ENCODE assay signal across 8 mouse cellular contexts in the genomic region with DNA sequence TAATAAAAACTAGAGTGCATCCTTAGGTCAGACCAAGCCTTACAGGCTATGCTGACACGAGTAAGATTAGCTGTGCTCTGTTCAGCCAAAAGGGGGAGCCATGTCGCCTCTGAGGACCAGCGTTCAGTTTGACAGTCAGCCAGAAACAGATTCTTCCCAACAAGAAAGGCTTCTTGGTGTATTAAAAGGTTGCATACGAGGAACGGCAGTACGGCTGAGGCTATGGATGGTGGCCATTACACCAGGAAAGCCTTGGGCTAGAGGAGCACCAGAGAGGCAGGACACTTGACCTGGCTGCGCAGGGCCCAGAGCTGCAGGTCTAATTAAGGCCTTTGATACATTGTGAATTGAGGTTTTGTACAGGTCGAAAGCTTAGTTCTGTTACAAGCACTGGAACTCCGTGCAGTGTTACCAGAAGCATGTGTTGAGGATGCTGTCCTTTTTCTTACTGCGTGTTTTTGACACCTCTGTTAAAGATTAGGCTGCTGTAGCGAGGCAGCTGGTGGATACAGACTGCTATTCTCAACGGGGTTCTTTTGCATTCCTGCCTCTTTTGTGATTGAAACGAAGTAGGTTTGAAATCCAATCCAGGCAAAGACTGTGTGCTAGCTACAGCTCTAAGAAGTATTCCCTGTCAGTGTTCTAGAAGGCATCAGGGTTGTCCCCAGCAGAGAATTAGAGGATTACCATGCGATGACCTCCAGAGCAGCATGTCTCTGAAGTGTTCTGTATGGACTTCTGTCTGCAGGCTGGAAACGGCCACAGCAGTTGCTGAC. TPM values are rescaled to one million over a fixed set of nuclear protein-coding genes. Genes with fewer than 3 reads are reported as not detected.
DNase-seq lines count a peak whose midpoint lies in the region; ATAC-seq and TF ChIP-seq lines count a peak whose summit lies in the region.

No protein-coding gene starts in this region.

- H3K27me3 ChIP-seq in embryonic facial prominence, embryonic 14.5 days (replicated peaks; ENCODE audit: control insufficient read depth, insufficient read depth, low read length), result no peaks in the 10 kb centered on the region
- no peaks in the 10 kb centered on the region for H3K27me3 ChIP-seq in limb, embryonic 13.5 days
- no peaks in the 10 kb centered on the region for H3K27me3 ChIP-seq in midbrain, embryonic 16.5 days (ENCODE audit: control insufficient read depth, insufficient read depth, low read depth, low read length)

- no peaks in the 10 kb centered on the region for H3K9me3 ChIP-seq in embryonic facial prominence, embryonic 14.5 days (ENCODE audit: control insufficient read depth, low read length)
- no peaks in the 10 kb centered on the region for H3K9me3 ChIP-seq in limb, embryonic 13.5 days
- no peaks in the 10 kb centered on the region for H3K9me3 ChIP-seq in midbrain, embryonic 16.5 days (replicated peaks; ENCODE audit: control insufficient read depth, low read length, poor library complexity, severe bottlenecking)

- TF ChIP-seq CTCF in bone marrow, adult 2 months (IDR thresholded peaks at IDR 0.05; ENCODE audit: control insufficient read depth, insufficient read depth, low read length), result peak; percentile 93

- peak; percentile 66 for DNase-seq in A20 (ENCODE audit: low read depth, low spot score)
- peak; percentile 92 for DNase-seq in embryonic facial prominence, embryonic 14.5 days (ENCODE audit: low spot score)
- peak; percentile 68 for DNase-seq in heart, adult 8-10 months (ENCODE audit: low spot score)
- DNase-seq in kidney, adult 8-10 months, result peak; percentile 53 to 77
- peak; percentile 32 to 58 for DNase-seq in spleen, adult 18-20 months

- H3K9ac ChIP-seq in embryonic facial prominence, embryonic 14.5 days (ENCODE audit: low read depth, low read length), result peak overlapping the region; percentile 21; the same call in 1 of the 2 replicates
- no peak overlapping the region for H3K9ac ChIP-seq in limb, embryonic 13.5 days
- peak overlapping the region; percentile 21; the same call in 1 of the 2 replicates for H3K9ac ChIP-seq in midbrain, embryonic 16.5 days (ENCODE audit: low read depth, low read length)

- peak; percentile 79; the same call in 1 of the 2 replicates for ATAC-seq in embryonic facial prominence, embryonic 14.5 days (ENCODE audit: low read depth)
- ATAC-seq in limb, embryonic 13.5 days (ENCODE audit: low FRiP score, low read depth), result peak; percentile 79
- ATAC-seq in midbrain, embryonic 16.5 days, result peak; percentile 90

- H3K4me3 ChIP-seq in bone marrow, adult 2 months (replicated peaks; ENCODE audit: control insufficient read depth, low read depth, low read length), result no peak overlapping the region
- H3K4me3 ChIP-seq in embryonic facial prominence, embryonic 14.5 days (ENCODE audit: low read depth, low read length), result no peak overlapping the region
- H3K4me3 ChIP-seq in limb, embryonic 13.5 days, result no peak overlapping the region
- no peak overlapping the region for H3K4me3 ChIP-seq in midbrain, embryonic 16.5 days (ENCODE audit: low read depth, low read length)

- 50% methylated on average over 15 of the region's 15 CpGs for WGBS in bone marrow, adult 2 months
- 18% methylated on average over 15 of the region's 15 CpGs for WGBS in embryonic facial prominence, embryonic 14.5 days
- 22% methylated on average over 15 of the region's 15 CpGs for WGBS in limb, embryonic 13.5 days
- WGBS in midbrain, embryonic 16.5 days, result 10% methylated on average over 15 of the region's 15 CpGs

- H3K4me1 ChIP-seq in bone marrow, adult 2 months (ENCODE audit: control insufficient read depth, insufficient read depth, low read length), result no peaks in the 10 kb centered on the region
- H3K4me1 ChIP-seq in embryonic facial prominence, embryonic 14.5 days (ENCODE audit: control insufficient read depth, insufficient read depth, low read length), result peaks cover 5% of the 10 kb centered on the region; the same call in 1 of the 2 replicates
- H3K4me1 ChIP-seq in limb, embryonic 13.5 days, result peaks cover 7% of the 10 kb centered on the region; the same call in 1 of the 2 replicates
- peaks cover 5% of the 10 kb centered on the region; the same call in 1 of the 2 replicates for H3K4me1 ChIP-seq in midbrain, embryonic 16.5 days (ENCODE audit: control insufficient read depth, insufficient read depth, low read length)

- H3K27ac ChIP-seq in bone marrow, adult 2 months (ENCODE audit: control insufficient read depth, insufficient read depth, low read depth, low read length, poor library complexity), result no peak overlapping the region
- H3K27ac ChIP-seq in embryonic facial prominence, embryonic 14.5 days (replicated peaks; ENCODE audit: low read depth, low read length), result no peak overlapping the region
- no peak overlapping the region for H3K27ac ChIP-seq in limb, embryonic 13.5 days
- no peak overlapping the region for H3K27ac ChIP-seq in midbrain, embryonic 16.5 days (ENCODE audit: low read length)

- TF ChIP-seq POLR2A in bone marrow, adult 2 months (IDR thresholded peaks at IDR 0.05; ENCODE audit: borderline replicate concordance, control insufficient read depth, low read depth, low read length), result no peak

- H3K4me2 ChIP-seq in embryonic facial prominence, embryonic 14.5 days (ENCODE audit: low read depth, low read length), result peak overlapping the region; percentile 18
- peak overlapping the region; percentile 30; the same call in 1 of the 2 replicates for H3K4me2 ChIP-seq in limb, embryonic 13.5 days (replicated peaks)
- peak overlapping the region; percentile 38 for H3K4me2 ChIP-seq in midbrain, embryonic 16.5 days (ENCODE audit: low read length)

- H3K36me3 ChIP-seq in embryonic facial prominence, embryonic 14.5 days (ENCODE audit: control insufficient read depth, insufficient read depth, low read length), result no peaks in the 10 kb centered on the region
- H3K36me3 ChIP-seq in limb, embryonic 13.5 days, result no peaks in the 10 kb centered on the region
- no peaks in the 10 kb centered on the region for H3K36me3 ChIP-seq in midbrain, embryonic 16.5 days (ENCODE audit: control insufficient read depth, insufficient read depth, low read length)

RNA-seq across cellular contexts. Expression of a gene that starts 16.3 kb away (rescaled TPM):
- 22.2 and 50.8 TPM in 2 replicates for polyA plus RNA-seq in bone marrow, adult 2 months (2011; ENCODE audit: insufficient read depth, insufficient read length, low replicate concordance, missing spikeins)
- 36.2 and 40.9 TPM in 2 replicates for polyA plus RNA-seq in embryonic facial prominence, embryonic 14.5 days (2014; fragmentation: Nextera tagmentation; extraction: Ambion mirVana)
- total RNA-seq in heart, adult 8-10 months (2022), result 10 to 100 TPM; 19.0 to 22.9 (median 20.3) TPM
- polyA plus RNA-seq in limb, embryonic 13.5 days (2015; fragmentation: Nextera tagmentation; extraction: Ambion mirVana), result 52.6 and 54.1 TPM in 2 replicates
- 90.2 and 92.1 TPM in 2 replicates for polyA plus RNA-seq in midbrain, embryonic 16.5 days (2015; fragmentation: Nextera tagmentation; extraction: Ambion mirVana)

RNA-seq across cellular contexts. Expression of a gene that starts 42.5 kb away (rescaled TPM):
- polyA plus RNA-seq in bone marrow, adult 2 months (2011; ENCODE audit: insufficient read depth, insufficient read length, low replicate concordance, missing spikeins), result 20.6 and 39.3 TPM in 2 replicates
- 9.9 and 10.1 TPM in 2 replicates for polyA plus RNA-seq in embryonic facial prominence, embryonic 14.5 days (2014; fragmentation: Nextera tagmentation; extraction: Ambion mirVana)
- total RNA-seq in heart, adult 8-10 months (2022), result 1 to 10 TPM; 3.1 to 4.4 (median 3.9) TPM
- polyA plus RNA-seq in limb, embryonic 13.5 days (2015; fragmentation: Nextera tagmentation; extraction: Ambion mirVana), result 5.8 and 6.2 TPM in 2 replicates
- polyA plus RNA-seq in midbrain, embryonic 16.5 days (2015; fragmentation: Nextera tagmentation; extraction: Ambion mirVana), result 6.8 and 8.5 TPM in 2 replicates
